Mouse (Mus musculus): ENCODE measurements around the gene St6galnac4. TPM values are rescaled to one million over a fixed set of nuclear protein-coding genes. Genes with fewer than 3 reads are reported as not detected.

The St6galnac4 gene
- total RNA-seq (2023; ENCODE audit: inconsistent age): 60.4 to 66.2 TPM (median 64.5 TPM) in 4 replicates

GRCm38 (mm10) chr2:32586871-32587351 lies at the start of gene St6galnac4:
Gene St6galnac4 (plus strand): TSS chr2:32587095.

GRCm38 (mm10) chr2:32570698-32571494 lies 16.0 kb upstream of the St6galnac4 start, which contains the start of gene Dpm2:
Gene Dpm2 (plus strand): TSS chr2:32570858.

GRCm38 (mm10) chr2:32574497-32574896 lies 12.4 kb upstream of the St6galnac4 start, which contains the start of gene Pip5kl1:
Gene Pip5kl1 (plus strand): TSS chr2:32574797.

GRCm38 (mm10) chr2:32575586-32576160 lies 11.2 kb upstream of the St6galnac4 start, which contains the start of gene 9430097D07Rik:
Gene 9430097D07Rik (minus strand): TSS chr2:32575684.

GRCm38 (mm10) chr2:32599409-32599808 lies 12.5 kb downstream of the St6galnac4 start, which contains the start of gene St6galnac6:
Gene St6galnac6 (plus strand): TSS chr2:32599709.

GRCm38 (mm10) chr2:32621517-32621859 lies 34.6 kb downstream of the St6galnac4 start, which contains the start of gene Ak1:
Gene Ak1 (plus strand): TSS chr2:32621758.

DNA sequence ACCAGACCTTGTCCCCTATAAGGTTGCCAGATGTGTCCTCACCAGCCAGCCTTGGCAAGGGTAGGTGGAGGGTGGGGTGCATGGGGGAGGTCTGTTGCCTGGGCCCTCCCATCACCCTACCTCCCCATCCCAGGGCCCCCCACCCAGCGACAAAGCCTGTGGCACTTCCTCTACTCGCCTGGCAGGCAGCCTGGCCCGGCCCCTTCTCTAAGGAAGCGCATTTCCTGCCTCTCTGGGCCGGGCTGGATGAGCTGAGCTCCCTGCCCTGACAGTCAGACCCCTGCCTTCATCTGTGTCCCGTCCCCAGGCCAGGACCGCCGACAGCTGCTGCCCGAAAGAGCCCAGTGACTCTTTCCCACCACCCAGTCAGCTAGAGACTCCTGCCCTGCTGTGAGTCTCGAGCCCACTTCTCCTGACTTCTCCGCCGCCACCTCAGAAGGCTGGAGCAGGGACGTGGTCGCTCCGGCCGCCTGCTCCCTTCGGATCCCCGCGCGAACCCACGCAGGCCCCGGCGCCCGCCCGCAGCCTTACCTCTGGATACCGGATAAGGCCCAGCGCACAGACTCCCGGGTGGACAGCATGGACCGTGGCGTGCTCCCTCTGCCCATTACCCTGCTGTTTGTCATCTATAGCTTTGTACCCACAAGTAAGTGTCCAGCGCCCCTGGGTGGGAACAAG lies 59.6 kb downstream of the St6galnac4 start, which contains the start of gene Eng:
Gene Eng, plus strand, starts transcription at position 217 of the 678 bp plus-strand sequence.

Other genes starting within 250 kb of the St6galnac4 start
- 126 to 147 TPM (median 133 TPM) in 4 replicates for gene Ciz1, start 234.8 kb upstream of the St6galnac4 start, total RNA-seq (2023; ENCODE audit: inconsistent age)
- gene Dnm1, start 233.8 kb upstream of the St6galnac4 start, total RNA-seq (2023; ENCODE audit: inconsistent age): not detected in 4 replicates
- 46.4 to 54.8 TPM (median 49.3 TPM) in 4 replicates for gene 1110008P14Rik, start 205.2 kb upstream of the St6galnac4 start, total RNA-seq (2023; ENCODE audit: inconsistent age)
- 0.93 to 1.2 TPM (median 1.0 TPM) in 3 of 4 replicates, not detected in the other for gene Lcn2, start 198.8 kb upstream of the St6galnac4 start, total RNA-seq (2023; ENCODE audit: inconsistent age)
- 5.7 to 12.4 TPM (median 10.7 TPM) in 4 replicates for gene Ptges2, start 191.2 kb upstream of the St6galnac4 start, total RNA-seq (2023; ENCODE audit: inconsistent age)
- 4.0 to 5.6 TPM (median 4.4 TPM) in 4 replicates for gene Naif1, start 136.6 kb upstream of the St6galnac4 start, total RNA-seq (2023; ENCODE audit: inconsistent age)
- 34.7 to 41.9 TPM (median 39.7 TPM) in 4 replicates for gene Slc25a25, start 135.7 kb upstream of the St6galnac4 start, total RNA-seq (2023; ENCODE audit: inconsistent age)
- gene Fam102a, start 51.8 kb upstream of the St6galnac4 start, total RNA-seq (2023; ENCODE audit: inconsistent age): 61.5 to 65.8 TPM (median 63.9 TPM) in 4 replicates
- 66.0 to 73.0 TPM (median 69.5 TPM) in 4 replicates for gene Dpm2, start 16.2 kb upstream of the St6galnac4 start, total RNA-seq (2023; ENCODE audit: inconsistent age)
- 0.64 to 0.84 TPM (median 0.79 TPM) in 4 replicates for gene Pip5kl1, start 12.3 kb upstream of the St6galnac4 start, total RNA-seq (2023; ENCODE audit: inconsistent age)
- gene 9430097D07Rik, start 11.4 kb upstream of the St6galnac4 start, total RNA-seq (2023; ENCODE audit: inconsistent age): not detected in 4 replicates
- gene St6galnac6, start 12.6 kb downstream of the St6galnac4 start, total RNA-seq (2023; ENCODE audit: inconsistent age): 7.2 to 13.8 TPM (median 9.2 TPM) in 4 replicates
- 0.26 to 1.2 TPM (median 0.62 TPM) in 4 replicates for gene Ak1, start 34.7 kb downstream of the St6galnac4 start, total RNA-seq (2023; ENCODE audit: inconsistent age)
- gene Eng, start 59.5 kb downstream of the St6galnac4 start, total RNA-seq (2023; ENCODE audit: inconsistent age): 0.45 to 0.99 TPM (median 0.67 TPM) in 4 replicates
- 26.9 to 36.5 TPM (median 31.6 TPM) in 4 replicates for gene Fpgs, start 117.0 kb downstream of the St6galnac4 start, total RNA-seq (2023; ENCODE audit: inconsistent age)
- gene Cdk9, start 126.0 kb downstream of the St6galnac4 start, total RNA-seq (2023; ENCODE audit: inconsistent age): 135 to 164 TPM (median 162 TPM) in 4 replicates
- 89.6 to 94.2 TPM (median 93.4 TPM) in 4 replicates for gene Sh2d3c, start 134.0 kb downstream of the St6galnac4 start, total RNA-seq (2023; ENCODE audit: inconsistent age)
- not detected in 4 replicates for gene 6330409D20Rik, start 153.9 kb downstream of the St6galnac4 start, total RNA-seq (2023; ENCODE audit: inconsistent age)
- 31.3 to 39.1 TPM (median 34.5 TPM) in 4 replicates for gene Tor2a, start 170.1 kb downstream of the St6galnac4 start, total RNA-seq (2023; ENCODE audit: inconsistent age)
- gene Ttc16, start 188.5 kb downstream of the St6galnac4 start, total RNA-seq (2023; ENCODE audit: inconsistent age): 0.24 to 0.61 TPM in 2 of 4 replicates, not detected in the others
- 2.5 to 7.2 TPM (median 3.3 TPM) in 4 replicates for gene Ptrh1, start 188.7 kb downstream of the St6galnac4 start, total RNA-seq (2023; ENCODE audit: inconsistent age)
- gene Cfap157, start 197.3 kb downstream of the St6galnac4 start, total RNA-seq (2023; ENCODE audit: inconsistent age): 0.32 TPM in 1 of 4 replicates, not detected in the others

Measured in B cell, adult (primary cell).